Mouse (Mus musculus) central nervous system, embryonic 11.5 days (tissue): Measurements from ENCODE around the gene Polr2i. TPM values are rescaled to one million over a fixed set of nuclear protein-coding genes. Genes with fewer than 3 reads are reported as not detected.

Source experiments
- polyA plus RNA-seq: library from polyadenylated mRNA; depleted of rRNA; stranded (reverse); fragments of >200 nt; gene quantifications from 2 replicates; pipeline ENCODE4 v1.2.3, GENCODE M21; 2012; rRNA removed

Polr2i gene
- polyA plus RNA-seq = 204 and 223 TPM in 2 replicates

DNA sequence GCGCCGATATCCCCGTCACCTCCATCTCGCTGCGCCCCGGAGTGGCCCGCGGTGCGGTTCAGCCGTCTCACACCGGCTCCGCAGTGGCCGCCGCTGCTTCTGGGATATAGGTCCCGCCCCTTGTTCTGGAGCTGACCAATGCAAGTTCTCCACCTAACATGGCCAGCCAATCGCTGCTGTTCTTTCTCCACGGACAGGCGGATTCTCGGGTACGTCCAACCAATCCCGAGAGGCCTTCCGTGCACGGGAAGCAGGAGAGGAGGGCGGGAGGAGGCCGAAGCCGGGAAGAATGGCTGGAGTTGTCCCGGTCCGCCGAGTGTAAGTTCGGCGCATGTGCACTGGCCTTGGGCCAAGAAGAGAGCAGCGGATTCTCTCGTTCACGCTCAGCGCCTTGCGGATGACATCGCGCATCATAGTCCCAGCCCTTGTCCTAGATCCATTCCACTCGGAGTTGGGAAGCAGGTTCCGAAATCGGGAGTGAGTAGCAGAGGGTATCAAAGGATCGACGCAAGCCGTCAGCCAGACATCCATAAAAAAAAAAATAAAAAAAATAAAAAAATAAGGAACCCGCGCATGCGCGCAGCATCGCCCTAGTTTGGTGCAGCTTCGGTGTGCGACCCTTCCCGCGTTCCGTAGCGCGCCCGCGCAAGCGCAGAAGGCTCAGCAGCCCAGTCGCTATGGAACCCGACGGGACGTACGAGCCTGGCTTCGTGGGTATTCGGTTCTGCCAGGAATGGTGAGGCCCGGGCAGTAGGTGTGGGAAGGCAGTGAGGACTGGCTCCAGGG is at the start of gene Polr2i, which contains the start of gene Tbcb:
Polr2i (plus strand) TSS at position 280 of the 786 bp plus-strand sequence.
Tbcb (minus strand) TSS at position 604 of the 786 bp plus-strand sequence.

DNA sequence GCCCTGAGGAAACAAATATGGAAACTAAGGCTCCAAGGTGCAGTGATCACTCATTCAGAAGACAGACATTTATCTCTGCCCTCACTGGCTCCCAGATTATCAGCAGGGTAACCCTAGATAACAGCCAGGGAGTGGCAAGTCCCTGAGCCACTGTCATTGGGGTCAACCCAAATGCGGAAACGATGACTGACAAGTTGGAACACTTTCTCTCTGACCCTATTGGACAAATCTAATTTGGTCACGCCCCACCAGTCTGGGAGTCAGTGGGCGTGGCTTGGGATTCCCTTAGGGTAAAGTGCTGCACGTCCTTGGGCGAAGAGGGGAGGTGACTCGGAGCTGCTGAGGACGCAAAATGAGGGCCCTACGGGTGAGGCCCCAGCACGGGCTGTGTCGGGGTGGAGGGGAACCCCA is 47.9 kb upstream of the Polr2i start, which contains the start of gene Cox7a1:
Cox7a1 (plus strand) TSS at position 266 of the 411 bp plus-strand sequence.

DNA sequence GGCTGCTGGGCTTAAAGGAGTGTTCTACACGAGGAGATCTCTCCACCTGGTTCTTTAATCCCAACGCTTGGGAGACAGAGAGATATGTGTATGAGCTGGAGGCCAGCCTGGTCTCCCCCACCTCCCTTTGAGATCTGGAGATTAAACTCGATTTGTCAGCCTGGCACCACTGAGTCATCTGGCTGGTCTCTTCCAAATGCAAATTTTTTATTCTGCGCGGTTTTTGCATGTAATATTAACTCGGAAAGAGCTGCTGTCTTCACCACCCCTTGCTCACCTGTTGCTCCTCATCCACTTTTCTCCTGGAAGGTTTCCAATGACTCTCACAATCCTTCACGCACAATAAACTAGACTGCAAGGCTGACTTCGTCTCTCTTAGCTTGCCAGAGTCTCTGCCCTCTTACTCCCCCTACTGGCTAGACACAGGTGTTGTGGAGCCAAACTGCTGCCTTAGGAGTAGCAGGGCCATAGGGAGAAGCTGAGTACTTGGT is 33.2 kb upstream of the Polr2i start, which contains the start of gene Capns1:
Capns1 (minus strand) TSS at position 331 of the 491 bp plus-strand sequence.

DNA sequence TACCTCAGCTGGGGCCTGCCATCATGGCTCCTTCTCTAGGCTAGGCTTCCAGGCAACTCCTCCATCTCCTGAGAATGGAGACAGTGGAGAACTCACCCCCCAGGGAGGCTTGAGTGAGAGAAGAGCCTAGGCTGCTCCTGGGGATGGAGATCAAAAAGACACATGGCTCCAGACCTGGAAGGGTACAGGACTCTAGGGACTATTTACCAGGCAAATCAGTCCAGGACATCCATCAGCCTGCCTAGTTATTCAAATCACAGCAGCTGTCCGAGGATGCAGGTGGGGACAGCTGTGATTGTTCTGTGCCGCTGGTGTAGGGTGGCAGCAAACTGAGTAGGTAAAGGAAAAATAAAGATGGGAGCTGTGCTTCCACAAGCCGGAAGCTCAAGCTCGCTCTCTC is 3.9 kb downstream of the Polr2i start, which contains the start of gene Ovol3:
Ovol3 (minus strand) TSS at position 101 of the 400 bp plus-strand sequence.

DNA sequence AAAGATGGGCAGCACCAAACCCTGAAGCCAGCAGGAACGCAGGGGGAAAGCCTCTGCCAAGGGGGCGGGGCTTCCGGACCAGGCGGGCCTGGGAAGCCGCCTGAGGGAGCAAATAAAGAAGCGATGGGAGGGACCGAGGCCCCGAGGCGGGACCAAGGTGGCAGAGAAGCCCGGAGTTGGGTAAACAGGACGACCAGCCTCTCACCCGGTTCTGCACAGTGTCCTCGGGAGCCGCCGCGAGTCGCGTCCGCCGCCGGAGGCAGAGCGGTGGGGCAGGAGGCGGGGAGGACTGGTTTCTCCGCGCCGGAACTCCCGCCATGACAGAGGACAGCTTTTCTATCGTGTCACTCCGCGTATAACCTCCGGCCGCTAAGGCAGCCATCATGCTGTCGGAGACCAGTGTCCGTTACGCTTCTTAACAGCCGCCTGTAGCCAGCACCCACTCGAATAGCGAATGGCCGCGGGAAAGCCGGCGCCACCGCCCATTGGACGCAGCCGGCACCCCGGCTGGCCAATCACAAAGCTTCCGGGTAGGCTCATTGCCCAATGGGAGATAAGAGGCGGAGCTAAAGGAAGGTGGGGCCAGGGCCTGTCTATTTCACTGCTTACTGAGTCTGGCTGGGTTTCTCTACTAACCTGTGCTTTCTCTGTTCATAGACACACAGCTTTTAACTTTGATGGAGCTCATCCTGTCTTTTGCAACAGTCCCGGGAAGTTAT is 48.4 kb downstream of the Polr2i start, which contains the start of the genes Thap8 and Wdr62:
Thap8 (plus strand) TSS at position 144 of the 719 bp plus-strand sequence.
Wdr62 (minus strand) TSS at position 469 of the 719 bp plus-strand sequence.

Other genes with a start within 250 kb of the Polr2i start
- gene Zfp568, start 248.0 kb upstream of the Polr2i start, polyA plus RNA-seq = 14.7 and 24.0 TPM in 2 replicates
- gene Zfp14, start 180.6 kb upstream of the Polr2i start, polyA plus RNA-seq = 7.2 and 7.6 TPM in 2 replicates
- 3.7 and 4.0 TPM in 2 replicates for gene Zfp82, start 159.0 kb upstream of the Polr2i start, polyA plus RNA-seq
- 0.67 and 0.83 TPM in 2 replicates for gene Gm26920, start 141.5 kb upstream of the Polr2i start, polyA plus RNA-seq
- 9.4 and 11.1 TPM in 2 replicates for gene Zfp566, start 141.4 kb upstream of the Polr2i start, polyA plus RNA-seq
- gene Zfp260, start 137.2 kb upstream of the Polr2i start, polyA plus RNA-seq = 42.7 and 66.9 TPM in 2 replicates
- 6.6 and 7.4 TPM in 2 replicates for gene Zfp382, start 110.0 kb upstream of the Polr2i start, polyA plus RNA-seq
- 111 and 119 TPM in 2 replicates for gene Zfp146, start 62.2 kb upstream of the Polr2i start, polyA plus RNA-seq
- 2.2 and 4.6 TPM in 2 replicates for gene Cox7a1, start 47.8 kb upstream of the Polr2i start, polyA plus RNA-seq
- 139 and 209 TPM in 2 replicates for gene Capns1, start 33.1 kb upstream of the Polr2i start, polyA plus RNA-seq
- 133 and 198 TPM in 2 replicates for gene Tbcb, start 324 bp downstream of the Polr2i start, polyA plus RNA-seq
- gene Ovol3, start 3.8 kb downstream of the Polr2i start, polyA plus RNA-seq = 0.19 and 0.27 TPM in 2 replicates
- gene Thap8, start 48.1 kb downstream of the Polr2i start, polyA plus RNA-seq = 0.06 and 0.26 TPM in 2 replicates
- 22.8 and 26.3 TPM in 2 replicates for gene Wdr62, start 48.5 kb downstream of the Polr2i start, polyA plus RNA-seq
- 115 and 137 TPM in 2 replicates for gene Clip3, start 59.8 kb downstream of the Polr2i start, polyA plus RNA-seq
- 61.7 and 90.9 TPM in 2 replicates for gene Alkbh6, start 76.8 kb downstream of the Polr2i start, polyA plus RNA-seq
- gene Syne4, start 82.9 kb downstream of the Polr2i start, polyA plus RNA-seq = 42.4 and 63.7 TPM in 2 replicates
- 0.65 and 0.78 TPM in 2 replicates for gene E130208F15Rik, start 89.8 kb downstream of the Polr2i start, polyA plus RNA-seq
- gene Sdhaf1, start 91.9 kb downstream of the Polr2i start, polyA plus RNA-seq = 19.6 and 19.7 TPM in 2 replicates
- 7.0 and 10.9 TPM in 2 replicates for gene Lrfn3, start 130.8 kb downstream of the Polr2i start, polyA plus RNA-seq
- gene Tyrobp, start 181.8 kb downstream of the Polr2i start, polyA plus RNA-seq = 17.2 and 25.2 TPM in 2 replicates
- gene Hcst, start 187.9 kb downstream of the Polr2i start, polyA plus RNA-seq = 0.16 and 0.40 TPM in 2 replicates
- 1.8 and 2.1 TPM in 2 replicates for gene Nfkbid, start 189.8 kb downstream of the Polr2i start, polyA plus RNA-seq
- gene Aplp1, start 213.6 kb downstream of the Polr2i start, polyA plus RNA-seq = 102 and 109 TPM in 2 replicates
- gene Kirrel2, start 225.7 kb downstream of the Polr2i start, polyA plus RNA-seq = 3.6 and 3.9 TPM in 2 replicates
- gene Nphs1, start 226.4 kb downstream of the Polr2i start, polyA plus RNA-seq = 3.7 and 4.4 TPM in 2 replicates